Mouse (Mus musculus) B cell, adult 62 days (primary cell): Measurements from ENCODE around the gene Kif21b. TPM values are rescaled to one million over a fixed set of nuclear protein-coding genes. Genes with fewer than 3 reads are reported as not detected.

Experiments used
- total RNA-seq: library from RNA; stranded (reverse); gene quantifications from 4 replicates; pipeline ENCODE4 v1.2.4, GENCODE M21; 2023

The Kif21b gene
- 204 to 217 TPM (median 210 TPM) in 4 replicates for total RNA-seq

GRCm38 (mm10) chr1:136130951-136131558, at the start of gene Kif21b:
Gene Kif21b, plus strand, starts transcription at chr1:136131389.

GRCm38 (mm10) chr1:136212803-136213202, 81.6 kb downstream of the Kif21b start, which contains the start of gene Mroh3:
Gene Mroh3, minus strand, starts transcription at chr1:136212828.

Other genes with a start within 250 kb of the Kif21b start
- not detected in 4 replicates for gene Pkp1, start 212.2 kb upstream of the Kif21b start, total RNA-seq
- 0.09 to 0.17 TPM in 2 of 4 replicates, not detected in the others for gene Igfn1, start 125.0 kb upstream of the Kif21b start, total RNA-seq
- gene Tmem9, start 123.2 kb upstream of the Kif21b start, total RNA-seq: 7.1 to 19.1 TPM (median 10.5 TPM) in 4 replicates
- gene Ascl5, start 80.6 kb upstream of the Kif21b start, total RNA-seq: not detected in 4 replicates
- gene Cacna1s, start 78.6 kb upstream of the Kif21b start, total RNA-seq: 4.0 to 6.5 TPM (median 5.1 TPM) in 4 replicates
- gene Mroh3, start 81.4 kb downstream of the Kif21b start, total RNA-seq: not detected in 4 replicates
- not detected in 4 replicates for gene Inava, start 102.9 kb downstream of the Kif21b start, total RNA-seq
- not detected in 4 replicates for gene Gpr25, start 129.5 kb downstream of the Kif21b start, total RNA-seq
- 43.6 to 53.5 TPM (median 44.7 TPM) in 4 replicates for gene Camsap2, start 214.7 kb downstream of the Kif21b start, total RNA-seq